Mouse (Mus musculus) liver, adult 2 months (tissue): ENCODE data around the gene Ank.

ENCODE experiments used
- CTCF ChIP-seq: fragments of 200-500 bp; IDR thresholded peaks from 2 replicates; pipeline ENCODE4 v1.5.1; 2011; ENCODE audit warnings: low read depth, low read length, control low read depth
- POLR2A ChIP-seq: fragments of 200-500 bp; IDR thresholded peaks from 2 replicates; pipeline ENCODE4 v1.6.1; 2011; ENCODE audit warnings: low read length, control low read depth; ENCODE audit not compliant: insufficient read depth; ENCODE audit errors: extremely low read depth

- no peak for TF ChIP-seq POLR2A
- TF ChIP-seq CTCF = no peak
These were observed 33.9 kb downstream of the Ank start for GRCm38 (mm10) chr15:27500390-27500789.
